Mouse (Mus musculus) embryonic facial prominence, embryonic 10.5 days (tissue): ENCODE results near the gene Elmo2. TPM values are rescaled to one million over a fixed set of nuclear protein-coding genes. Genes with fewer than 3 reads are reported as not detected.

Experiments
- DNase-seq: peaks from one replicate; pipeline ENCODE4 v3.0.0-alpha.2; 2017; ENCODE audit warnings: low spot score
- H3K27ac ChIP-seq: fragments of 300-500 bp; sonication (generic); replicated peaks from 2 replicates; pipeline ENCODE4 v1.5.1; 2016; ENCODE audit warnings: mild to moderate bottlenecking
- H3K27me3 ChIP-seq: fragments of 300-500 bp; sonication (generic); replicated peaks from 2 replicates; pipeline ENCODE4 v1.6.1; 2016; ENCODE audit warnings: low read depth, mild to moderate bottlenecking; ENCODE audit not compliant: poor library complexity, severe bottlenecking
- H3K36me3 ChIP-seq: fragments of 300-500 bp; sonication (generic); replicated peaks from 2 replicates; pipeline ENCODE4 v1.6.1; 2016; ENCODE audit warnings: mild to moderate bottlenecking, moderate library complexity
- H3K4me1 ChIP-seq: fragments of 300-500 bp; sonication (generic); 2 replicates; pipeline ENCODE4 v1.6.1; 2016
- H3K4me3 ChIP-seq: fragments of 300-500 bp; sonication (generic); 2 replicates; pipeline ENCODE4 v1.5.1; 2016; ENCODE audit warnings: mild to moderate bottlenecking, moderate library complexity
- H3K9me3 ChIP-seq: fragments of 300-500 bp; sonication (generic); 2 replicates; pipeline ENCODE4 v1.6.1; 2016; ENCODE audit warnings: mild to moderate bottlenecking
- WGBS: fragments of 180-500 bp; shearing (Covaris S2); methylation state at CpG from one replicate; pipeline ENCODE4 v1.1.7; 2016; 5-methylcytosine and 5-hydroxymethylcytosine counted together
- polyA plus RNA-seq: library from polyadenylated mRNA; unstranded; fragments of >200 nt; fragmentation: Nextera tagmentation; extraction: Ambion mirVana; gene quantifications from 2 replicates; pipeline ENCODE4 v1.2.1, GENCODE M21; 2016

Elmo2 gene
- polyA plus RNA-seq, 1 experiment from 2014 or later: 93.5 TPM

DNA sequence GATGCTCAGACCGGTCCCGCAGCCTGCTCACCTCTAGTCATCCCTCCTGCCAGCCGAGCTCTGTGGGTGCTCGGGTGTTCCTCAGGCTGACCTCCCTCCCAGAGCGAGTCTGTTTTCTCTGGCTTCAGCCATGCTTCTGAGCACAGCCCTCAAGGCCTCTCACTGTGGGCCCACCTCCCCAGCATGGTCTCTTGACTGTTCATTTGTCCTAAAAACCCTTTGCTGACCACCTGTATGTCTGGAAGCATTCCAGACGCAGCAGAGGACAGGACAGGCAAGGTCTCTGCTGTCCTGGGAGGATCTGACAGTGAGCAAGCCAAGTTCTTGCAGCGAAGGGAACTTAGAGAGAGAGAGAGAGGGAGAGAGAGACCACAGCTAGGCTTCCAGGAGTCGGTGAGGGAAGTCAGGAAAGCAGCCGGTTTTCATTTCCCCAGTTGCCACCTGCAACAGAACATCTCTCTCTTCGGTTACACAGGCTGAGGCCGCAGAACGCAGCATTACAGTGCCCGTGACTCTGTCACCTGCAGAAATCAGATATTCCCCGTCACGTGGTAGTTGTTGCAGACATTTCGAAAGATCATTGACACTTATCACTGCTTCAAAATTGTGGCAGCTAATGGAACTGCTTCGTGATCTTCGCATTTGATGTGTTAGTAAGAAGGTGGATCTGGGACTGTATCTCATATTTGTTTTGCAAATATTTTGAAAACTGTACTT lies 63.8 kb downstream of the Elmo2 start:
- Histone ChIP-seq H3K27me3 (peaks cover 80% of the 10 kb centered on the region), H3K4me3 (no peak overlapping the region), H3K4me1 (peaks cover 35% of the 10 kb centered on the region), H3K27ac (no peak overlapping the region), H3K9me3 (no peaks in the 10 kb centered on the region), H3K36me3 (no peaks in the 10 kb centered on the region)
- WGBS: 68% methylated on average over 18 of the region's 18 CpGs
- no peak for DNase-seq

- Histone ChIP-seq H3K36me3 (no peaks in the 10 kb centered on the region), H3K4me3 (no peak overlapping the region), H3K9me3 (no peaks in the 10 kb centered on the region), H3K27me3 (peaks cover 86% of the 10 kb centered on the region), H3K27ac (no peak overlapping the region), H3K4me1 (peaks cover 19% of the 10 kb centered on the region)
- 82% methylated on average over 8 of the region's 8 CpGs for WGBS
- no peak for DNase-seq
These were observed 66.4 kb downstream of the Elmo2 start for GRCm38 (mm10) chr2:165259859-165260258.

- Histone ChIP-seq H3K36me3 (no peaks in the 10 kb centered on the region), H3K27ac (no peak overlapping the region), H3K27me3 (peaks cover 97% of the 10 kb centered on the region), H3K4me1 (peaks cover 22% of the 10 kb centered on the region), H3K4me3 (no peak overlapping the region), H3K9me3 (no peaks in the 10 kb centered on the region)
- no peak for DNase-seq
- WGBS: 78% methylated on average over 6 of the region's 6 CpGs
These were observed 68.0 kb downstream of the Elmo2 start for GRCm38 (mm10) chr2:165258321-165258720.

- Histone ChIP-seq H3K27me3 (peaks cover 97% of the 10 kb centered on the region), H3K4me1 (peaks cover 16% of the 10 kb centered on the region), H3K27ac (no peak overlapping the region), H3K9me3 (no peaks in the 10 kb centered on the region), H3K36me3 (no peaks in the 10 kb centered on the region), H3K4me3 (no peak overlapping the region)
- DNase-seq: no peak
- 59% methylated on average over 11 of the region's 11 CpGs for WGBS
These were observed 69.0 kb downstream of the Elmo2 start for GRCm38 (mm10) chr2:165257151-165257834.

GRCm38 (mm10) chr2:165256213-165256612 lies 70.1 kb downstream of the Elmo2 start:
- Histone ChIP-seq H3K9me3 (no peaks in the 10 kb centered on the region), H3K4me1 (peaks cover 12% of the 10 kb centered on the region), H3K27ac (no peak overlapping the region), H3K4me3 (no peak overlapping the region), H3K27me3 (peaks cover 96% of the 10 kb centered on the region), H3K36me3 (no peaks in the 10 kb centered on the region)
- DNase-seq: no peak
- 68% methylated on average over 10 of the region's 10 CpGs for WGBS

DNA sequence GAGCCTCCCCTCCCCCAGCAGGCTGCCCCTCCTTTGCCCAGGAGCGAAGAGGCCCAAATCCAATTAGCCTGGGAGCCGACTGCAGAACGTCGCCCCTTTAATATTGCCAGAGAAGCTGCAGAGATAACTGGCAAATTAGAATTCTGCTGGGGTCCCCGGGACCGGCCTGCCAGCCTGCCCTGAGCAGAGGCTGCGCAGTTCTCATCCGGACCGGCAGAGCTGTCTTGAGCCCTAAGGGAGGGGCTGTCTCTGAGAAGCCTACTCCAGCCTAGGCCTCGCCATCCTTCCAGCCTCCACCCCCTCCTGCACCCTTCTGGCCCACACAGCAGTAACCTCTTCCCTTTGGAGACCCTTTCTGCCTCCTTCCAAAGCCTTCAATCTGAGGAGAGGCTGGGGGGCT lies 72.4 kb downstream of the Elmo2 start:
- 2% methylated on average over 10 of the region's 10 CpGs for WGBS
- H3K27ac ChIP-seq: no peak overlapping the region
- H3K27me3 ChIP-seq: peaks cover 98% of the 10 kb centered on the region
- peaks cover 24% of the 10 kb centered on the region for H3K4me1 ChIP-seq
- H3K36me3 ChIP-seq: no peaks in the 10 kb centered on the region
- H3K4me3 ChIP-seq: peak overlapping the region; percentile 11; the same call in 1 of the 2 replicates
- H3K9me3 ChIP-seq: no peaks in the 10 kb centered on the region
- no peak for DNase-seq

DNA sequence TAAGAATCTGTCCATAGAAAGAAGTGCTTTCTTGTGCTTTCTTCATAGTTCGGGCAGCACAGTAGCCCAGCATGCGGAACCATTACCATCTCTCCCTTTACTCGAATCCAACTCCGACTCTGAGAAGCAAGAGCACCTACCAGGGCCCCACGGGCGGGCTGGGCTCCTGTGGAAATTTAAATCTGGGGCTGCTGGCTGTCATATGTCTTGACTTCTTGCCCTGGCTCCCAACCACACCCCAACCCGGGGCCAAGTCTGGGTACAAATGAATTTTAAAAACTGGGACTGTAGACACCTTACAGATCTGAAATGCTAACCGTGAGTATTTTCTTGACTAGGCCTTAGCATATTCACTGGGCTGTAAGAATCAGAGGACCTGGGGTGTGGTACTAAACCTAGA lies 73.0 kb downstream of the Elmo2 start:
- no peaks in the 10 kb centered on the region for H3K9me3 ChIP-seq
- 69% methylated on average over 8 of the region's 8 CpGs for WGBS
- peaks cover 27% of the 10 kb centered on the region for H3K4me1 ChIP-seq
- no peak overlapping the region for H3K4me3 ChIP-seq
- peaks cover 98% of the 10 kb centered on the region for H3K27me3 ChIP-seq
- DNase-seq: no peak
- no peak overlapping the region for H3K27ac ChIP-seq
- no peaks in the 10 kb centered on the region for H3K36me3 ChIP-seq

DNA sequence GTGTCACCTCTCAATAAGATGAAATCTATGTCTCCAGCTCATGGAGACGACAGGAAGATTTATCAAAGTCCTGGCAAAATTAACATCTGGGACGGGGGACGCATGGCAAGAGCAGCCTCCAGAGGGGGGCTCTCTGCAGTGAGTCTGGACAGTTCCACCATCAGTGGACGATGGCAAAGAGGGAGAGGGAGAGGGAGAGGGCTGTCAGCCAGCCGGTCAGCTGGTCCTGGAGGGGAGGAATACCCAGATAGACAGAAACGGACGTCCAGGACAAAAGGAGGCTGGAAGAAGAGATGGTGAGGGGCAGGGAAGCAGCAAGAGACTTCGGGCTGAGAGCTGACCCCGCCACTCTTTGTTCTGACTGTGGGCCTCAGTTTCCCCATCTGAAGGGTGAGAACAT lies 73.5 kb downstream of the Elmo2 start:
- no peak overlapping the region for H3K27ac ChIP-seq
- 57% methylated on average over 9 of the region's 9 CpGs for WGBS
- H3K27me3 ChIP-seq: peaks cover 98% of the 10 kb centered on the region
- H3K4me1 ChIP-seq: peaks cover 27% of the 10 kb centered on the region
- no peaks in the 10 kb centered on the region for H3K9me3 ChIP-seq
- DNase-seq: no peak
- H3K4me3 ChIP-seq: no peak overlapping the region
- no peaks in the 10 kb centered on the region for H3K36me3 ChIP-seq

- H3K9me3 ChIP-seq: no peaks in the 10 kb centered on the region
- peaks cover 29% of the 10 kb centered on the region for H3K4me1 ChIP-seq
- H3K27ac ChIP-seq: no peak overlapping the region
- no peak overlapping the region for H3K4me3 ChIP-seq
- no peak for DNase-seq
- H3K27me3 ChIP-seq: peaks cover 98% of the 10 kb centered on the region
- 77% methylated on average over 8 of the region's 8 CpGs for WGBS
- H3K36me3 ChIP-seq: no peaks in the 10 kb centered on the region
These were observed 73.9 kb downstream of the Elmo2 start for GRCm38 (mm10) chr2:165252381-165252780.

- H3K36me3 ChIP-seq: no peaks in the 10 kb centered on the region
- peaks cover 37% of the 10 kb centered on the region for H3K4me1 ChIP-seq
- H3K27ac ChIP-seq: no peak overlapping the region
- no peak overlapping the region for H3K4me3 ChIP-seq
- no peaks in the 10 kb centered on the region for H3K9me3 ChIP-seq
- peaks cover 98% of the 10 kb centered on the region for H3K27me3 ChIP-seq
- no peak for DNase-seq
- whole genome bisulfite sequencing: 61% methylated on average over 1 of the region's 1 CpGs
These were observed 75.4 kb downstream of the Elmo2 start for GRCm38 (mm10) chr2:165250903-165251302.

- peaks cover 31% of the 10 kb centered on the region for H3K4me1 ChIP-seq
- DNase-seq: peak; percentile 33
- no peak overlapping the region for H3K27ac ChIP-seq
- H3K27me3 ChIP-seq: peaks cover 98% of the 10 kb centered on the region
- no peaks in the 10 kb centered on the region for H3K36me3 ChIP-seq
- H3K9me3 ChIP-seq: no peaks in the 10 kb centered on the region
- no peak overlapping the region for H3K4me3 ChIP-seq
- WGBS: 13% methylated on average over 3 of the region's 3 CpGs
These were observed 77.3 kb downstream of the Elmo2 start for GRCm38 (mm10) chr2:165248967-165249366.

- WGBS: 10% methylated on average over 11 of the region's 11 CpGs
- Histone ChIP-seq H3K4me1 (peaks cover 39% of the 10 kb centered on the region), H3K27me3 (peaks cover 98% of the 10 kb centered on the region)
These were observed 79.9 kb downstream of the Elmo2 start for GRCm38 (mm10) chr2:165246349-165246748.

DNA sequence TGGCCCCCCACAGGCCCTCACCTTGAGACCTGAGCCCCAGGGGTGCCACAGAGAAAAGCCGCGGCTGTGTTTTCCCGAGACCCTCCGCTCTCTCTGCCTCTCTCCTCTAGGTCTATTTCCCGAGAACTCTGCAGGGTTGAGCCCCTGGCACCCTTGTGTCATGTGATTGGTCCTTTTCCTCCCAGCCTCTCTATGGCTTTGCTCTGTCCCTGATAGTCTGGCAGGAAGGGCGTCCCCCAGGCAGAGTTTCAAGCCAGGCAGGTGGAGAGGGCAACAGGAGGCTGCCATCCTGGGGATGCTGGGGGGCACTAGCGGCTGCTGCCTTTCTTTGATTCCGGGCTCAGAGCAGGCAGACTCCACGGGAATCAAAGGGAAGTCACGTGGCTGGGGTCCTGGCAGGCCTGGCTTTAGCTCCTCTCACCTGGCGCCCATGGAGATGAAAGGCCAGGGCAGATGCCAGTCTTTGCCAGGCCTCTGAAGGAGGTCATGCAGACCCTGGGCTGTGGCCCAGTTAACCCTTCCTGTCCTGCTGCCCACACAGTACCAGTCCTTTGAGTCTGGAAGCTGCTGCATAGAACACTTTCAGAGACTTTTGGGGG lies 83.1 kb downstream of the Elmo2 start:
- WGBS: 3% methylated on average over 11 of the region's 11 CpGs
- peak overlapping the region; percentile 29; the same call in 1 of the 2 replicates for H3K4me3 ChIP-seq
- no peak overlapping the region for H3K27ac ChIP-seq
- peaks cover 32% of the 10 kb centered on the region for H3K4me1 ChIP-seq
- DNase-seq: no peak
- no peaks in the 10 kb centered on the region for H3K36me3 ChIP-seq
- peaks cover 100% of the 10 kb centered on the region for H3K27me3 ChIP-seq
- no peaks in the 10 kb centered on the region for H3K9me3 ChIP-seq

More at GRCm38 (mm10) chr2:165246349-165246748, 79.9 kb downstream of the Elmo2 start:
- no peaks in the 10 kb centered on the region for H3K36me3 ChIP-seq
- no peak overlapping the region for H3K27ac ChIP-seq
- no peak overlapping the region for H3K4me3 ChIP-seq
- H3K9me3 ChIP-seq: no peaks in the 10 kb centered on the region
- DNase-seq: no peak
